In the genomic region with DNA sequence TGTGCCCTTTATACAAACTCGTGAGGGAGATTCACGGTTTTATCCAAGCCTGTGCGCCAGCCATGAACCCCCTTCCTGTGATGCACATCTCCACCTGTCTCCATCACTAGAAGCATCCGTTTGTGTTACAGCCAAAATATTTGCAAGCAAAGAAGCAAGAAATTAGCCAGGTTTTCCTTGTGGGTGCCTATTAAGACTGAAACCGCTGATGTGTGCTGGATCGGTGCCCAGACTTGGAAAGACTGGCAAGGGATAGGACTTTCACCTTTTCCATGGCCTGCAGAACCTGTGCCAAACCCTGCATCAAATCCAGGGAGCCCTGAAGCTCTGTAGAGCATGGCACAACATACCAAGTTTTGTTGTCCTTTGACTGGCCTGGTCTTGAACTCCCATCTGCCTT, we compare ENCODE assay signal across 13 mouse cellular contexts.
DNase-seq lines count a peak whose midpoint lies in the region; ATAC-seq lines count a peak whose summit lies in the region.
"Had no signal": no experiment of that assay in that cellular context is flagged by ENCODE, and none has a peak within 500 bp of the region (broad histone marks: within the 10 kb centered on the region; RNA-seq: fewer than 3 reads in every experiment).

No protein-coding gene starts in this region.

- H3K4me1 ChIP-seq in kidney, embryonic 14.5 days (ENCODE audit: control insufficient read depth, insufficient read depth, low read length), result peaks cover 11% of the 10 kb centered on the region
- H3K4me1 ChIP-seq: midbrain, embryonic 15.5 days had no signal

- H3K27ac ChIP-seq in kidney, embryonic 14.5 days (ENCODE audit: low read depth, low read length), result no peak overlapping the region
- H3K27ac ChIP-seq: gastrocnemius, adult 2 months; limb, embryonic 12.5 days; midbrain, embryonic 15.5 days had no signal

- H3K4me3 ChIP-seq in kidney, embryonic 14.5 days (ENCODE audit: low read length), result no peak overlapping the region
- H3K4me3 ChIP-seq: gastrocnemius, adult 2 months; limb, embryonic 12.5 days; midbrain, embryonic 15.5 days had no signal

- H3K4me2 ChIP-seq in kidney, embryonic 14.5 days (replicated peaks; ENCODE audit: low read depth, low read length), result no peak overlapping the region
- H3K4me2 ChIP-seq: limb, embryonic 12.5 days; midbrain, embryonic 15.5 days had no signal

- H3K9ac ChIP-seq in kidney, embryonic 14.5 days (ENCODE audit: low read depth, low read length), result no peak overlapping the region
- H3K9ac ChIP-seq: limb, embryonic 12.5 days; midbrain, embryonic 15.5 days had no signal

- WGBS in kidney, embryonic 14.5 days, result 87% methylated on average over 6 of the region's 6 CpGs

- H3K27me3 ChIP-seq in kidney, embryonic 14.5 days (ENCODE audit: control insufficient read depth, insufficient read depth, low read length), result no peaks in the 10 kb centered on the region
- H3K27me3 ChIP-seq: limb, embryonic 12.5 days; midbrain, embryonic 15.5 days had no signal

- H3K9me3 ChIP-seq in kidney, embryonic 14.5 days (ENCODE audit: control insufficient read depth, low read length), result no peaks in the 10 kb centered on the region
- H3K9me3 ChIP-seq: limb, embryonic 12.5 days; midbrain, embryonic 15.5 days had no signal

- peak; percentile 87 for DNase-seq in kidney, adult 18-20 months
- DNase-seq in Muller cell, postnatal 12 days (ENCODE audit: inconsistent ontology term), result peak; percentile 82
- peak; percentile 63 to 73 for DNase-seq in adrenal gland, postnatal 36 days
- peak; percentile 66 to 80 for DNase-seq in cerebellum, postnatal 25 days
- no peak for DNase-seq in frontal cortex, postnatal 25 days (ENCODE audit: low spot score in 2 of 2)
- DNase-seq in layer of hippocampus, postnatal 36 days, result no peak
- no peak for DNase-seq in gastrocnemius, postnatal 10 days
- DNase-seq: gastrocnemius, adult 2 months; lung, postnatal 14 days; thymus, postnatal 14 days had no signal

- no peak for ATAC-seq in kidney, embryonic 14.5 days (ENCODE audit: low FRiP score, low TSS enrichment)
- ATAC-seq: midbrain, embryonic 15.5 days had no signal

- no peaks in the 10 kb centered on the region for H3K36me3 ChIP-seq in kidney, embryonic 14.5 days (ENCODE audit: control insufficient read depth, insufficient read depth, low read length)
- H3K36me3 ChIP-seq: limb, embryonic 12.5 days; midbrain, embryonic 15.5 days had no signal

Comparison
In these comparisons a context has a peak if more than half of its experiments do, and no peak if none do; other contexts are left out.
1. DNase-seq: peak in kidney, adult 18-20 months (single experiment), Muller cell, postnatal 12 days (single experiment), adrenal gland, postnatal 36 days (2 of 2) and cerebellum, postnatal 25 days (2 of 2); none in frontal cortex, postnatal 25 days (0 of 2), layer of hippocampus, postnatal 36 days (0 of 2) and gastrocnemius, postnatal 10 days (single experiment).